Mouse (Mus musculus): ENCODE results near the gene Glrx. TPM values are rescaled to one million over a fixed set of nuclear protein-coding genes. Genes with fewer than 3 reads are reported as not detected.

Gene Glrx
- total and polyA plus RNA-seq, 3 experiments: 21.2 to 65.5 (median 53.3) TPM

DNA sequence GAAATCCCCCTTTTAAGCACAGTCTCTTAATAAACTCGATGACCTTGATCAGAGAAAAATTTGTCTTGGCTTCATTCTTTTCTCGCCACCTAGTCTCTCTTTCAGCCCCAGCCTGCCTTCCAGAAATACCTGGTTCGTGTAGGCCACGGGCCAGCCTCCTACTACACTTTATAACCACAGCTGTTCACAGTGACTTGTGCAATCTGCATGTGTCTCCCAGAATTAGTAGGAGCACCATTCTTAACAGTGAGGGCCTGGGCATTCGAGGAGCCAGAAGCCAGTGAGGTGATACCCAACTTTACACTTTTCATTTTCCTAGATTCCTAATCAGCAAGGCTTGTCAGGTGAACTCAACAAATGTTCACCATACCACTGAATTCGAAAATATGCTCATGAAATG is 36.9 kb downstream of the Glrx start:
- H3K9me3 ChIP-seq (replicated peaks; ENCODE audit: low read length): no peaks in the 10 kb centered on the region
- no peak overlapping the region for H3K27ac ChIP-seq (ENCODE audit: insufficient read depth, low read depth)
- TF ChIP-seq ZC3H11A (IDR thresholded peaks at IDR 0.05; ENCODE audit: low read depth, low read length) (no peak), ZKSCAN1 (IDR thresholded peaks at IDR 0.05; ENCODE audit: borderline replicate concordance, low read depth, low read length) (no peak), IRF4 (IDR thresholded peaks at IDR 0.05; ENCODE audit: low read depth, low read length) (no peak)
- dilution Hi-C loops (cut with MboI; ENCODE audit: extremely low pct_ligation_motif_present, extremely low pct_unique_long_range_greater_than_20kb, low sequenced_read_pairs): no loop called here
- H3K36me3 ChIP-seq (replicated peaks in 1 of 2; ENCODE audit: control insufficient read depth in 1 of 2, insufficient read depth in 1 of 2, low read length in 1 of 2): no peaks in the 10 kb centered on the region
- H3K4me2 ChIP-seq (ENCODE audit: insufficient read depth, low read depth, poor library complexity, severe bottlenecking): no peak overlapping the region
- H3K27me3 ChIP-seq (replicated peaks): no peaks in the 10 kb centered on the region
- DNase-seq (ENCODE audit: extremely low read depth): no peak
- no peak overlapping the region for H3K4me3 ChIP-seq (replicated peaks in 1 of 3; ENCODE audit: low read depth in 2 of 3, low read length in 2 of 3, poor library complexity in 1 of 3)
- H3K79me2 ChIP-seq (replicated peaks; ENCODE audit: control insufficient read depth, extremely low read depth, insufficient read depth, poor library complexity, severe bottlenecking): no peaks in the 10 kb centered on the region
- peaks cover 4 to 49% of the 10 kb centered on the region in 2 experiments for H3K4me1 ChIP-seq (ENCODE audit: control insufficient read depth in 1 of 2, insufficient read depth in 2 of 2)
- in situ Hi-C loops (cut with MboI; ENCODE audit: low pct_ligation_motif_present, low pct_unique_long_range_greater_than_20kb, low sequenced_read_pairs): loop anchor here (25.0 kb wide), 1 partner anchor 1014 kb away; no protein-coding TSS in a partner anchor
- no peak overlapping the region for H3K9ac ChIP-seq (ENCODE audit: insufficient read depth, low read depth)

- dilution Hi-C loops (cut with MboI; ENCODE audit: extremely low pct_ligation_motif_present, extremely low pct_unique_long_range_greater_than_20kb, low sequenced_read_pairs): no loop called here
Measured at GRCm38 (mm10) chr13:75877907-75878306, 38.2 kb downstream of the Glrx start.

GRCm38 (mm10) chr13:75879756-75880155 is 40.1 kb downstream of the Glrx start:
- DNase-seq (ENCODE audit: extremely low read depth): no peak
- TF ChIP-seq RCOR1 (conservative IDR thresholded peaks at IDR 0.05; ENCODE audit: low read depth, low read length) (no peak), POLR2AphosphoS2 (IDR thresholded peaks at IDR 0.05; ENCODE audit: low read depth, low read length) (no peak), ZNF384 (IDR thresholded peaks at IDR 0.05; ENCODE audit: low read depth, low read length) (no peak), USF2 (conservative IDR thresholded peaks at IDR 0.05; ENCODE audit: low read depth, low read length) (no peak), SIN3A (IDR thresholded peaks at IDR 0.05; ENCODE audit: low read length) (no peak), CHD1 (IDR thresholded peaks at IDR 0.05; ENCODE audit: low read depth, low read length) (no peak), CHD2 (IDR thresholded peaks at IDR 0.05; ENCODE audit: low read length) (no peak), NELFE (IDR thresholded peaks at IDR 0.05; ENCODE audit: low read depth, low read length) (no peak), RAD21 (IDR thresholded peaks at IDR 0.05; ENCODE audit: low read depth, low read length) (no peak), EP300 (IDR thresholded peaks at IDR 0.05; ENCODE audit: low read length) (no peak), SMC3 (IDR thresholded peaks at IDR 0.05; ENCODE audit: low read depth, low read length) (no peak), GABPA (IDR thresholded peaks at IDR 0.05; ENCODE audit: insufficient replicate concordance, low read depth, low read length) (no peak)
- no peak overlapping the region for H3K27ac ChIP-seq (ENCODE audit: insufficient read depth, low read depth)
- no peaks in the 10 kb centered on the region for H3K27me3 ChIP-seq (replicated peaks)
- H3K4me2 ChIP-seq (ENCODE audit: insufficient read depth, low read depth, poor library complexity, severe bottlenecking): no peak overlapping the region
- H3K4me1 ChIP-seq (ENCODE audit: control insufficient read depth in 1 of 2, insufficient read depth in 2 of 2): peaks cover 4 to 32% of the 10 kb centered on the region in 2 experiments; a peak in 3 of 4 replicates
- H3K79me2 ChIP-seq (replicated peaks; ENCODE audit: control insufficient read depth, extremely low read depth, insufficient read depth, poor library complexity, severe bottlenecking): no peaks in the 10 kb centered on the region
- dilution Hi-C loops (cut with MboI; ENCODE audit: extremely low pct_ligation_motif_present, extremely low pct_unique_long_range_greater_than_20kb, low sequenced_read_pairs): no loop called here
- H3K4me3 ChIP-seq (replicated peaks in 1 of 3; ENCODE audit: low read depth in 2 of 3, low read length in 2 of 3, poor library complexity in 1 of 3): no peak overlapping the region
- H3K9ac ChIP-seq (ENCODE audit: insufficient read depth, low read depth): no peak overlapping the region
- in situ Hi-C loops (cut with MboI; ENCODE audit: low pct_ligation_motif_present, low pct_unique_long_range_greater_than_20kb, low sequenced_read_pairs): loop anchor here (5.0 to 25.0 kb wide), 2 partner anchors 657 to 1017 kb away; no protein-coding TSS in a partner anchor
- H3K36me3 ChIP-seq (replicated peaks in 1 of 2; ENCODE audit: control insufficient read depth in 1 of 2, insufficient read depth in 1 of 2, low read length in 1 of 2): no peaks in the 10 kb centered on the region
- H3K9me3 ChIP-seq (replicated peaks; ENCODE audit: low read length): peaks cover 1% of the 10 kb centered on the region

More at GRCm38 (mm10) chr13:75877907-75878306, 38.2 kb downstream of the Glrx start:
- peak; percentile 62 for DNase-seq (ENCODE audit: extremely low read depth)
- Histone ChIP-seq H3K9me3 (replicated peaks; ENCODE audit: low read length) (no peaks in the 10 kb centered on the region), H3K27ac (ENCODE audit: insufficient read depth, low read depth) (no peak overlapping the region), H3K4me3 (replicated peaks in 1 of 3; ENCODE audit: low read depth in 2 of 3, low read length in 2 of 3, poor library complexity in 1 of 3) (no peak overlapping the region), H3K9ac (ENCODE audit: insufficient read depth, low read depth) (no peak overlapping the region), H3K79me2 (replicated peaks; ENCODE audit: control insufficient read depth, extremely low read depth, insufficient read depth, poor library complexity, severe bottlenecking) (no peaks in the 10 kb centered on the region), H3K36me3 (replicated peaks in 1 of 2; ENCODE audit: control insufficient read depth in 1 of 2, insufficient read depth in 1 of 2, low read length in 1 of 2) (no peaks in the 10 kb centered on the region), H3K4me1 (ENCODE audit: control insufficient read depth in 1 of 2, insufficient read depth in 2 of 2) (peaks cover 4 to 46% of the 10 kb centered on the region in 2 experiments), H3K27me3 (replicated peaks) (no peaks in the 10 kb centered on the region), H3K4me2 (ENCODE audit: insufficient read depth, low read depth, poor library complexity, severe bottlenecking) (no peak overlapping the region)
- TF ChIP-seq MAZ (IDR thresholded peaks at IDR 0.05; ENCODE audit: low read depth, low read length) (no peak), CTCF (conservative IDR thresholded peaks at IDR 0.05 in 1 of 2, IDR thresholded peaks at IDR 0.05 in 1 of 2; ENCODE audit: low read depth in 2 of 2, low read length in 2 of 2) (peak; percentile 56 to 93), MEF2A (IDR thresholded peaks at IDR 0.05; ENCODE audit: borderline replicate concordance, low read depth, low read length) (no peak), SMC3 (IDR thresholded peaks at IDR 0.05; ENCODE audit: low read depth, low read length) (peak; percentile 95), RCOR1 (conservative IDR thresholded peaks at IDR 0.05; ENCODE audit: low read depth, low read length) (peak; percentile 20; the same call in 1 of the 2 replicates), ZC3H11A (IDR thresholded peaks at IDR 0.05; ENCODE audit: low read depth, low read length) (peak; percentile 91), RAD21 (IDR thresholded peaks at IDR 0.05; ENCODE audit: low read depth, low read length) (peak; percentile 98), MXI1 (IDR thresholded peaks at IDR 0.05; ENCODE audit: low read depth, low read length) (no peak), ZKSCAN1 (IDR thresholded peaks at IDR 0.05; ENCODE audit: borderline replicate concordance, low read depth, low read length) (no peak), IRF4 (IDR thresholded peaks at IDR 0.05; ENCODE audit: low read depth, low read length) (0 out of 2 replicates have a peak, but pooled peaks have one; percentile 19), EP300 (IDR thresholded peaks at IDR 0.05; ENCODE audit: low read length) (no peak), ZNF384 (IDR thresholded peaks at IDR 0.05; ENCODE audit: low read depth, low read length) (0 out of 2 replicates have a peak, but pooled peaks have one; percentile 5), TCF12 (IDR thresholded peaks at IDR 0.05; ENCODE audit: low read depth, low read length) (no peak)
- in situ Hi-C loops (cut with MboI; ENCODE audit: low pct_ligation_motif_present, low pct_unique_long_range_greater_than_20kb, low sequenced_read_pairs): loop anchor here (25.0 kb wide), 1 partner anchor 1016 kb away; no protein-coding TSS in a partner anchor
